Mouse (Mus musculus) limb, embryonic 15.5 days (tissue): Measurements from ENCODE around the gene Bri3. TPM values are rescaled to one million over a fixed set of nuclear protein-coding genes. Genes with fewer than 3 reads are reported as not detected.

Experiments
- ATAC-seq: fragments of 200-750 bp; cut with Nextera tagmentation; 2 replicates; pipeline ENCODE4 v1.8.0; 2017; ENCODE audit warnings: low read depth, moderate TSS enrichment; ENCODE audit not compliant: insufficient number of reproducible peaks, low FRiP score, low TSS enrichment
- H3K27ac ChIP-seq: fragments of 300-500 bp; sonication (generic); 2 replicates; pipeline ENCODE4 v1.5.1; 2015; ENCODE audit warnings: moderate library complexity, mild to moderate bottlenecking, inconsistent platforms
- H3K27me3 ChIP-seq: fragments of 300-500 bp; sonication (generic); 2 replicates; pipeline ENCODE4 v1.6.1; 2015; ENCODE audit warnings: inconsistent platforms
- H3K36me3 ChIP-seq: fragments of 300-500 bp; sonication (generic); 2 replicates; pipeline ENCODE4 v1.6.1; 2015; ENCODE audit warnings: inconsistent platforms
- H3K4me1 ChIP-seq: fragments of 300-500 bp; sonication (generic); 2 replicates; pipeline ENCODE4 v1.6.1; 2015; ENCODE audit warnings: inconsistent platforms
- H3K4me2 ChIP-seq: fragments of 300-500 bp; sonication (generic); 2 replicates; pipeline ENCODE4 v1.6.1; 2015; ENCODE audit warnings: mild to moderate bottlenecking, inconsistent platforms
- H3K4me3 ChIP-seq: fragments of 300-500 bp; sonication (generic); 2 replicates; pipeline ENCODE4 v1.5.1; 2015; ENCODE audit warnings: mild to moderate bottlenecking, inconsistent platforms
- H3K9ac ChIP-seq: fragments of 300-500 bp; sonication (generic); 2 replicates; pipeline ENCODE4 v1.6.1; 2015; ENCODE audit warnings: inconsistent platforms
- H3K9me3 ChIP-seq: fragments of 300-500 bp; sonication (generic); 2 replicates; pipeline ENCODE4 v1.6.1; 2016; ENCODE audit warnings: inconsistent platforms
- WGBS: fragments of 180-500 bp; shearing (Covaris S2); methylation state at CpG from one replicate; pipeline ENCODE4 v1.1.7; 2015; 5-methylcytosine and 5-hydroxymethylcytosine counted together
- polyA plus RNA-seq: library from polyadenylated mRNA; unstranded; fragments of >200 nt; fragmentation: Nextera tagmentation; extraction: Ambion mirVana; gene quantifications from 2 replicates; pipeline ENCODE4 v1.2.1, GENCODE M21; 2015

Gene Bri3
- polyA plus RNA-seq, 1 experiment from 2014 or later, result 97.3 TPM

- Histone ChIP-seq H3K36me3 (no peaks in the 10 kb centered on the region), H3K9me3 (no peaks in the 10 kb centered on the region), H3K27me3 (no peaks in the 10 kb centered on the region), H3K27ac (no peak overlapping the region), H3K4me3 (no peak overlapping the region), H3K9ac (no peak overlapping the region), H3K4me2 (no peak overlapping the region), H3K4me1 (no peaks in the 10 kb centered on the region; the same call in 1 of the 2 replicates)
- ATAC-seq, result no peak
- 86% methylated on average over 11 of the region's 11 CpGs for WGBS
These were observed 162.0 kb downstream of the Bri3 start for GRCm38 (mm10) chr5:144406256-144406655.

- no peak for ATAC-seq
- Histone ChIP-seq H3K4me2 (no peak overlapping the region), H3K4me3 (no peak overlapping the region), H3K9me3 (no peaks in the 10 kb centered on the region), H3K9ac (no peak overlapping the region), H3K27ac (no peak overlapping the region), H3K27me3 (no peaks in the 10 kb centered on the region), H3K36me3 (no peaks in the 10 kb centered on the region), H3K4me1 (0 out of 2 replicates have a peak, but pooled peaks cover 8% of the 10 kb centered on the region)
- 90% methylated on average over 10 of the region's 10 CpGs for WGBS
These were observed 166.4 kb downstream of the Bri3 start for GRCm38 (mm10) chr5:144410666-144411065.

DNA sequence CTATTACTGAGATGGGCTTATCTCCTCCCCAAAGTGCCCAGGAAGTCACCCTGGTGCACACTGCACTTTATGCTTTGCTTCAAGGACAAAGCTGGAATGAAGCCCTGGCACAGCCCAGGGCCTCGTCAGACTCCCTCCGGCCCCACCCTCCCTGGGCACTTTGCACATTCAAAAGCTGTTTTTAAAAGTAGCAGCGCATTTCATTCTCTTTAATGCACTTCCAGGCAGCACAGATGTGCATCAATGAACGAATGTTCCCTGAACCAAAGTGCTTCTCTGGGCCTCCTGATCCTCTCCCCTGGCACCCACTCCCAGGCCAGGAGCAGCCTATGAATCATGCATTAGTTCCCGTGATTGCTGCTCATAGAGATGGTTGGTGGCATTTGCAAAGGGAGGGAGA lies 167.5 kb downstream of the Bri3 start:
- Histone ChIP-seq H3K27ac (peak overlapping the region; percentile 18; the same call in 1 of the 2 replicates), H3K4me2 (no peak overlapping the region), H3K9me3 (no peaks in the 10 kb centered on the region), H3K4me3 (no peak overlapping the region), H3K27me3 (no peaks in the 10 kb centered on the region), H3K4me1 (0 out of 2 replicates have a peak, but pooled peaks cover 8% of the 10 kb centered on the region), H3K9ac (no peak overlapping the region), H3K36me3 (no peaks in the 10 kb centered on the region)
- ATAC-seq, result no peak
- 27% methylated on average over 5 of the region's 5 CpGs for WGBS

DNA sequence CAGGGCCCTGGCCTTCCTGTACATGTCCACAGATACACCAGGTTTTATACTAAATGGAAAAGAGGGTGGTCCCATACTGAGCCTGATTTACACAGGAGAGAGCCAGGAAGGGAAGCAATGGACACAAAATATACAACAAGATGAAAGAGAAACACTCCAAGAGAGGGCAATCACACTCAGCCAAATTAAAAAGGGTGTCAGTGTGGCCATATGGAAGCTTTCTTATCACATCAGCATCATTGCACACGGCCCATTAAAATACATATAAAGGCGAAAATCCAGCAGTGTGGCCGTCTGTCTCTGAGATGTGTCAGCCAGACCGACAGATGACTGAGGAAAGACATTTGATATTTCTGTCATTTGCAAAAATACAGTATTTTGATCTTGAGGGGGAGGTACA lies 168.5 kb downstream of the Bri3 start:
- no peaks in the 10 kb centered on the region for H3K9me3 ChIP-seq
- no peaks in the 10 kb centered on the region for H3K27me3 ChIP-seq
- no peaks in the 10 kb centered on the region for H3K36me3 ChIP-seq
- H3K9ac ChIP-seq, result no peak overlapping the region
- H3K4me2 ChIP-seq, result no peak overlapping the region
- ATAC-seq, result no peak
- 0 out of 2 replicates have a peak, but pooled peaks cover 8% of the 10 kb centered on the region for H3K4me1 ChIP-seq
- no peak overlapping the region for H3K4me3 ChIP-seq
- no peak overlapping the region for H3K27ac ChIP-seq
- WGBS, result 70% methylated on average over 4 of the region's 4 CpGs

- Histone ChIP-seq H3K4me2 (no peak overlapping the region), H3K4me3 (no peak overlapping the region), H3K4me1 (no peaks in the 10 kb centered on the region), H3K36me3 (no peaks in the 10 kb centered on the region), H3K27ac (no peak overlapping the region), H3K9me3 (no peaks in the 10 kb centered on the region), H3K9ac (no peak overlapping the region), H3K27me3 (no peaks in the 10 kb centered on the region)
- ATAC-seq, result no peak
- 86% methylated on average over 12 of the region's 12 CpGs for WGBS
These were observed 174.2 kb downstream of the Bri3 start for GRCm38 (mm10) chr5:144418456-144418855.

- Histone ChIP-seq H3K27me3 (no peaks in the 10 kb centered on the region), H3K9ac (no peak overlapping the region), H3K27ac (no peak overlapping the region), H3K4me2 (no peak overlapping the region), H3K9me3 (no peaks in the 10 kb centered on the region), H3K4me1 (no peaks in the 10 kb centered on the region), H3K4me3 (no peak overlapping the region), H3K36me3 (no peaks in the 10 kb centered on the region)
- no peak for ATAC-seq
- 78% methylated on average over 8 of the region's 8 CpGs for WGBS
These were observed 175.8 kb downstream of the Bri3 start for GRCm38 (mm10) chr5:144420001-144420400.

GRCm38 (mm10) chr5:144426697-144427096 lies 182.5 kb downstream of the Bri3 start:
- Histone ChIP-seq H3K9me3 (no peaks in the 10 kb centered on the region), H3K27ac (no peak overlapping the region), H3K36me3 (no peaks in the 10 kb centered on the region), H3K4me2 (no peak overlapping the region), H3K4me1 (no peaks in the 10 kb centered on the region), H3K9ac (no peak overlapping the region), H3K4me3 (no peak overlapping the region), H3K27me3 (no peaks in the 10 kb centered on the region)
- no peak for ATAC-seq
- 58% methylated on average over 3 of the region's 3 CpGs for WGBS

- Histone ChIP-seq H3K9me3 (no peaks in the 10 kb centered on the region), H3K36me3 (no peaks in the 10 kb centered on the region), H3K4me3 (no peak overlapping the region), H3K9ac (no peak overlapping the region), H3K27ac (no peak overlapping the region), H3K4me1 (no peaks in the 10 kb centered on the region), H3K4me2 (no peak overlapping the region), H3K27me3 (no peaks in the 10 kb centered on the region)
- no peak for ATAC-seq
- 74% methylated on average over 9 of the region's 9 CpGs for WGBS
These were observed 183.6 kb downstream of the Bri3 start for GRCm38 (mm10) chr5:144427861-144428260.

DNA sequence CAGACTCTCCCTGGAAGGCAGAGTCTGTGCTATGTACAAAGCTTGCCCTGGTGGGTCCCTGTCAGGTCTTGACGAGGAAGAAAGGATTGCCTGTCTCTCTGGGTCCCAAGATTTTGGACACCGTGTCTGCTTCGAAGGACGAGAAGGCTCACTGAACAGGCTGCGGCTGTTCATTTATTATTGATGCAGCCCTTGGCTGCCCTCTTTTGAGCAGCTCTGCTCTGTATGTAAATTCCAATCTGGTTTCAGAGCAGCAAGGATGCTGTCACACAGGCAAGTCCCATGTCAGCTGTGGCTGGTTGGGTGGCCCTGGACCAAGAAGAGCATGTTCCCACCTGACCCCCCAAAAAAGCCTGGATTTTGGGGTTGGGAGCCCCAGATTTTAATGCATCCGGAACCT lies 187.2 kb downstream of the Bri3 start:
- no peak overlapping the region for H3K4me2 ChIP-seq
- no peaks in the 10 kb centered on the region for H3K4me1 ChIP-seq
- H3K36me3 ChIP-seq, result no peaks in the 10 kb centered on the region
- no peak overlapping the region for H3K9ac ChIP-seq
- H3K9me3 ChIP-seq, result no peaks in the 10 kb centered on the region
- no peak overlapping the region for H3K4me3 ChIP-seq
- ATAC-seq, result no peak
- H3K27me3 ChIP-seq, result no peaks in the 10 kb centered on the region
- 76% methylated on average over 6 of the region's 6 CpGs for WGBS
- H3K27ac ChIP-seq, result no peak overlapping the region

- Histone ChIP-seq H3K36me3 (no peaks in the 10 kb centered on the region), H3K4me3 (no peak overlapping the region), H3K27me3 (no peaks in the 10 kb centered on the region), H3K4me1 (peaks cover 4% of the 10 kb centered on the region; the same call in 1 of the 2 replicates), H3K4me2 (no peak overlapping the region), H3K27ac (peak overlapping the region; percentile 39), H3K9me3 (no peaks in the 10 kb centered on the region), H3K9ac (no peak overlapping the region)
- 60% methylated on average over 10 of the region's 10 CpGs for WGBS
- ATAC-seq, result peak; percentile 61; the same call in 1 of the 2 replicates
These were observed 195.2 kb downstream of the Bri3 start for GRCm38 (mm10) chr5:144439286-144440040.

DNA sequence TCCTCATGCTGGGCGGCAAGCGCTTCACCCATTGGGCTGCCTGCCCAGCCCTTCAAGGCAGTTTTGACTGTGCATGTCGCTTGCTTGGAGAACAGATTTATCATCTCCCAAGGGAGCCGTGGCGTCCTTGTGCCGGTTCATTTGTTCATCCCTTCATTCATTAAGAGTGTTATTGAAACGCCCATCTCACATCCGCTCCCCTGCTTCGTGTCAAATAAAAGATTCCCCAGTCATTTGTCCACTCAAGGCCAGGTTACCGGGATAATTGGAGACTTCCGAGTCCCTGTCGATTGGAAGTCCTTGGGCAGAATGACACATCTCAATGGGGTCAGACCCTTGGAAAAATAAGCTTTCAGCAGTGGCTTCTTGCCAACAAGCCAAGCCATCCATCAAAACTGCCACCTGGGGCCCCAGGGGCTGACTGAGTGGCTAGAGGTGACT lies 197.6 kb downstream of the Bri3 start:
- Histone ChIP-seq H3K27me3 (no peaks in the 10 kb centered on the region), H3K36me3 (no peaks in the 10 kb centered on the region), H3K4me2 (no peak overlapping the region), H3K4me1 (peaks cover 4% of the 10 kb centered on the region; the same call in 1 of the 2 replicates), H3K4me3 (no peak overlapping the region), H3K9me3 (no peaks in the 10 kb centered on the region), H3K9ac (no peak overlapping the region), H3K27ac (no peak overlapping the region)
- WGBS, result 83% methylated on average over 12 of the region's 12 CpGs
- no peak for ATAC-seq

DNA sequence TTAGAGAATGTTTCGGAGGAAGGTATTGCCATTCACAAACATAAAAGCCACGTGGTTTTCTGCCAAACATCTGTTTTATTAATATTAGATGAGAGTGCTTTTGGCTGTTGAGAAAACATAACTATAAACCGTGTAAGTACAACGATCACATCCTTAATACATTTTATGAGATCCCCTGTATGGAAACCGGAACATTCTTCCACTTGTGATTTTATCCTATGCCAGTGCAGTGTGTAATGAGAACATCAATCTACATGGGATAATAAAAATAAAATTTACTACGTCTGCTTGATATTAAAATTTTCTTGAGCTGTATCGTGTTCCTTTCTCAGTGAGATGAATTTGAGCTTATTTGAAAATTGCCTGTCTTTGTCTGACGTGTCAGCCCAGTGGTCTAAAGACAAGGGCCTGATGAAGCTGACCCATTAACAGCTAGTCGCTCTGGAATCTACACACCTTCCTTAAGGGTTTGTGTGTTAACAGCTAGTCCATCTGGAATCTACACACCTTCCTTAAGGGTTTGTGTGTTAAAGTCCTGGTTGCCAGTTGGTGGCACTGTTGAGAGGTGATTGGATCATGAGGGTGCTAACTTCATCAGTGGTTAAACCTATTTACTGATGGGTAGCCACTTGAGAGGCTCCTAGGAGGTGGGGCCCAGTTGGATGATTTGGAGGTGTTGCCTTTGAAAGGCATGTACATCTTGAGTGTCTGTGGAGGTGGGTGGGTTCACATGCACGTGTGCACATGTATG lies 202.4 kb downstream of the Bri3 start:
- no peak for ATAC-seq

More for the DNA sequence above, 202.4 kb downstream of the Bri3 start:
- Histone ChIP-seq H3K9me3 (no peaks in the 10 kb centered on the region), H3K9ac (no peak overlapping the region), H3K4me2 (no peak overlapping the region), H3K27me3 (no peaks in the 10 kb centered on the region), H3K36me3 (no peaks in the 10 kb centered on the region), H3K4me3 (no peak overlapping the region), H3K27ac (no peak overlapping the region), H3K4me1 (no peaks in the 10 kb centered on the region)
- 48% methylated on average over 10 of the region's 10 CpGs for WGBS
